Mouse (Mus musculus): ENCODE results near the gene Anapc2. TPM values are rescaled to one million over a fixed set of nuclear protein-coding genes. Genes with fewer than 3 reads are reported as not detected.
A peak's percentile ranks its signal among the peaks of the same experiment; 100 is the strongest.

Anapc2 gene
- total RNA-seq, 2 experiments from 2014 or later = 29.7 to 32.3 TPM

DNA sequence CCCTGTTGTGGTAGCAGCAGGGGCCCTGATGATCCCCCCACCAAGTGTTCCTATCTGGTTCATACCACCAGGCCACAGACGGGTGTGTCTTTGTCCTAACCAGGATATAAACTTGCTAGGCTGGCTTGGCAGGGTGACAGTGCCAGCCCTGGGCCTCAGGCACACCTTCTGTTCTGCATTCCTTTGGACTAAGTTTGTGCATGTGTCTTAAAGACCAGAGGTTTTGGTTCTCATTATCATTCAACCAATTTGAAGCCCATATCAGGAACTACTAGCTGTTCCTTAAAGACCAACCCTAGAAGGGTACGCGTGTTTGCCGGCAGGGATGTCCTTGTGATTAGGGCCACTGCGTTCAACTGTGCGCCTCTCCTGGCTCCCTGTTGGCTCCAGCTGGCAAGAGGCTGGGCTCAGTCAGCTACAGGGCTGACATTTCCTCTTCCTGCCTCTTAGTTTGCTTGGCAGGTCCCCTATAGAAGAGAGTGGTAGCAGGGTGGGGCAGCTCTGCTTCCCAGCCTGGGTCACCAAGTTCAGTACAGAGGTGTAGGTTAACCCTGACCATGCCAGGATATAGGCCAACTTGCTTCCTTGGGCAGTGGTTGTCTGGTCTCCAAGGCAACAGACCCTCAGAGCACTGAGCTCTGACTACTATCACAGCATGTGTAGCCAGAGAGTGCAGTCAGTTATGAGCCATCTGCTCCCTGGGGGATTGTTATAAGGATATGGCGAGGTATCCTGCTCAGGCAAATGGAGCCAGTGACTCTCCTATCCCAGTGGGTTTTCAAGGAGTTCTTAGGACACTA is 14.8 kb downstream of the Anapc2 start:
- Histone ChIP-seq H3K4me3 (no peak overlapping the region), H3K27ac (peak overlapping the region; percentile 12)
- no peak for TF ChIP-seq CTCF (IDR thresholded peaks at IDR 0.05)
- intact Hi-C loops (cut with DNase I) = no loop called here
- peak; percentile 60 for DNase-seq

DNA sequence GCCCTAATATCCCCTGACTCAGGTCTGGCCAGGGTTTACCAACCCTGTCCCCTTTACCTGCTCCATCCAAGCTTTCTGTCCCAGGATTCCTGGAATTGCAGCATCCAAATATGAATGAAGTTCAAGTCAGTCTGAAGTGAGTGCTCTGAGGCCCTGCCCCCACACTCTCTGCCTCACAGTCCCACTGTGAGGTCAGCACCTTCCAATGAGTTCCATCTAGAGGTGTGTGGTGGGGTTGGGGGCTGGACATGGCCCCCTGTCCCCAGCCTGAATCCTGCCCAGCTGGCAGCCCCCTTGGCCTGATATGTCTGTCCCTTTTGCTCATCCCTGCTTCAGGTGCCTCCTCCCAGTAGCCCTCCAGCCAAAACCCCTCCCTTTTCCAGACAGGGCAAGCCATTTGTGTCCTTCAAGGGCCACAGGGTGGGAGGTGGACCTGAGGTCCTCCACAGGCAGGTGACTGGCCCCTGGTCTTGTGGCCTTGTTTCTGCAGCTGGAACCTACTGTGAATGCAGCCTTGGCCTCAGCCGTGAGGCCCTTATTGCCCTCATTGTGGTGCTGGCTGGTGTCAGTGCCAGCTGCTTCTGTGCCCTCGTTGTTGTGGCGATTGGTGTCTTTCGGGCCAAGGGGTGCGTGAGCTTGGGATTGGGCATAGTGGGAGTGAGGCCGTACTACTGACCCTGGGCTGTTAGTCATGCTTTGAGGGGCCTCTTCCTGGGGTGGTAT is 15.8 kb downstream of the Anapc2 start, which contains the start of gene Tmem210:
TSS of gene Tmem210 (plus strand) at position 219 of the 723 bp plus-strand sequence.
- no peak for DNase-seq
- Histone ChIP-seq H3K4me3 (no peak within 1 kb of the TSS), H3K27ac (peak within 1 kb of the TSS; percentile 12)
- intact Hi-C loops (cut with DNase I) = no loop called here
- TF ChIP-seq CTCF (IDR thresholded peaks at IDR 0.05) = no peak

DNA sequence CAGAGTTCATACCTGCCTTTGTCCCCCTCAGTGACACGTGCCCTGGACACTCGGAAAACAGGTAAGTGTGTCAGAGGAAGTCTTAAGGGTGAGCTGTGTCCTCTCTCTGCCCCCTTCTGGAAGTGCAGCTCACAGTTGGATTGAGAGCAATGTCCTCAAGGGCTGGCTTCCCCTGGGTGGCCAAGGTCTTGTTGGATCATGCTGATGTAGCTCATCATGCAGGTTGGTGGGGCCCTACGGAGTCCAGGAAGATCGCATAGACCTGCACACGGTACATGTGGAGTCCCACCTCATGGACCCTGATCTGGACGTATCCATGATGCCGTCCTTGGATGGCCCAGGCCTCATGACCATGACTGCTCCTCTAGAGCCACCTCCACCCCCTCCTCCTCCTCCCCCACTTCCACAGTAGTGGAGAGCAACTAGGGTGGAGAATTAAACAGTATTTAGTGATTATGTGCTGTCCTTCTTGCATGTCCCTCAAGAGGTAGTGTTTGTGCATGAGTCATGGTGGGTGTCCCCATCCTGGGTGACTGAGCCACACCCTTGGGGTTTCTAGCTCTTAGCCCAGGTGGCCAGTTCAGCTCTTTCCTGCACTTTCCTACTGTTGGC is 16.6 kb downstream of the Anapc2 start:
- Histone ChIP-seq H3K27ac (no peak overlapping the region), H3K4me3 (no peak overlapping the region)
- intact Hi-C loops (cut with DNase I) = no loop called here
- no peak for TF ChIP-seq CTCF (IDR thresholded peaks at IDR 0.05)
- no peak for DNase-seq

DNA sequence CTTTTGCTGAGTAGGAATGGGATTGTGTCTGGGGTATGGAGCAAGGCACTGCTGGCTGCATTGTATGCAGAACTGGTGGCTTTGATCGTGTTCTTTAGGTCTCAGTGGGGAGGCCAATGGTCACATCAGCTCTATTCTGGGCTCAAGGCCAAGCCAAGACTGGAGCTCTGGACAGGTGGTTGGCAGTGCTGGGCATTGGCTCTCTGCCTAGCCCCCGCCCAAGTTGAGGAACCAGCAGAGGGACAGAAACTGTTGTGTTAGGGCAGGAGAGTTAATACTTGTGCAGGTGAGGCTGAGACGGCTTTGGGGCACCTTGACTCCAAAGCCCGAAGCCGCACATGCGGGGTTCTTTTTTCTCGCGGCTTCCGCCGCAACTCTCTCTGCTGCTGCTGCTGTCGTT is 17.4 kb downstream of the Anapc2 start, which contains the start of gene Lrrc26:
TSS of gene Lrrc26 (plus strand) at position 265 of the 400 bp plus-strand sequence.
- no peak for TF ChIP-seq CTCF (IDR thresholded peaks at IDR 0.05)
- Histone ChIP-seq H3K27ac (peak within 1 kb of the TSS; percentile 48; the same call in 1 of the 2 replicates), H3K4me3 (peak within 1 kb of the TSS; percentile 66)
- intact Hi-C loops (cut with DNase I) = loop anchor here (5.0 kb wide), 2 partner anchors 62 to 162 kb away; no protein-coding TSS in a partner anchor
- peak; percentile 70 for DNase-seq

DNA sequence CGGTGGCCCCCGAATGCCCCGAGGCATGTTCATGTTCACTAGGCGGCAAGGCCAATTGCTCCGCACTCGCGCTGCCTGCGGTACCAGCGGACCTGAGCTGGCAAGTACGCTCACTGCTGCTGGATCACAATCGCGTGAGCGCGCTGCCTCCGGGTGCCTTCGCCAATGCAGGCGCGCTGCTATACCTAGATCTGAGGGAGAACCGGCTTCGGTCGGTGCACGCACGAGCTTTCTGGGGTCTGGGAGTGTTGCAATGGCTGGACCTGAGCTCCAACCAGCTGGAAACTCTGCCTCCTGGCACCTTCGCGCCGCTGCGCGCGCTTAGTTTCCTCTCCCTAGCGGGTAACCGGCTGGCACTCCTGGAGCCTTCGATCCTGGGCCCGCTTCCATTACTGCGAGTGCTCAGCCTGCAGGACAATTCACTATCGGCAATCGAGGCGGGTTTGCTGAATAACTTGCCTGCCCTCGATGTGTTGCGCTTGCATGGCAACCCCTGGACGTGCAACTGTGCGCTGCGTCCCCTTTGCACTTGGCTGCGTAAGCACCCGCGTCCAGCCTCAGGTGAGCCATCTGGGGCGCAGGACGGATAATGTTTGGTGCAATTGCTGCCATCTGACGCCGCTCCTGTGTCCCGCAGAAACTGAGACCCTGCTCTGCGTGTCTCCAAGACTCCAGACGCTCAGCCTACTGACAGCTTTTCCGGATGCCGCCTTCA is 18.0 kb downstream of the Anapc2 start:
- peak overlapping the region; percentile 48; the same call in 1 of the 2 replicates for H3K27ac ChIP-seq
- intact Hi-C loops (cut with DNase I) = loop anchor here (5.0 kb wide), 2 partner anchors 63 to 163 kb away; no protein-coding TSS in a partner anchor
- peak; percentile 59 for DNase-seq
- H3K4me3 ChIP-seq = peak overlapping the region; percentile 66
- TF ChIP-seq CTCF (IDR thresholded peaks at IDR 0.05) = no peak

DNA sequence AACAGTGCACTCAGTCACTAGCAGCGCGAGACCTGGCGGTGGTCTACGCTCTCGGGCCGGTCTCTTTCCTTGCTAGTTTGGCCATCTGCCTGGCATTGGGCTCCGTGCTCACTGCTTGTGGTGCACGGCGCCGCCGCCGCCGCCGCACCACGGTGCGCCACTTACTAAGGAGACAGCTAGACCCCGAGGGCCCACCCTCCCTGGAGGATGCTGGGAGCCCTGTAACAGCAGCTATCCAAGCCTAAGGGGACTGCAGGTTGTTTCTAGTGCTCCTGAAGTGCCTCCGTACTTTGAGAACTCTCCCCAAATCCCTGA is 18.5 kb downstream of the Anapc2 start:
- H3K4me3 ChIP-seq = peak overlapping the region; percentile 66
- DNase-seq = no peak
- peak overlapping the region; percentile 48; the same call in 1 of the 2 replicates for H3K27ac ChIP-seq
- intact Hi-C loops (cut with DNase I) = loop anchor here (5.0 kb wide), 2 partner anchors 63 to 163 kb away; no protein-coding TSS in a partner anchor
- no peak for TF ChIP-seq CTCF (IDR thresholded peaks at IDR 0.05)

DNA sequence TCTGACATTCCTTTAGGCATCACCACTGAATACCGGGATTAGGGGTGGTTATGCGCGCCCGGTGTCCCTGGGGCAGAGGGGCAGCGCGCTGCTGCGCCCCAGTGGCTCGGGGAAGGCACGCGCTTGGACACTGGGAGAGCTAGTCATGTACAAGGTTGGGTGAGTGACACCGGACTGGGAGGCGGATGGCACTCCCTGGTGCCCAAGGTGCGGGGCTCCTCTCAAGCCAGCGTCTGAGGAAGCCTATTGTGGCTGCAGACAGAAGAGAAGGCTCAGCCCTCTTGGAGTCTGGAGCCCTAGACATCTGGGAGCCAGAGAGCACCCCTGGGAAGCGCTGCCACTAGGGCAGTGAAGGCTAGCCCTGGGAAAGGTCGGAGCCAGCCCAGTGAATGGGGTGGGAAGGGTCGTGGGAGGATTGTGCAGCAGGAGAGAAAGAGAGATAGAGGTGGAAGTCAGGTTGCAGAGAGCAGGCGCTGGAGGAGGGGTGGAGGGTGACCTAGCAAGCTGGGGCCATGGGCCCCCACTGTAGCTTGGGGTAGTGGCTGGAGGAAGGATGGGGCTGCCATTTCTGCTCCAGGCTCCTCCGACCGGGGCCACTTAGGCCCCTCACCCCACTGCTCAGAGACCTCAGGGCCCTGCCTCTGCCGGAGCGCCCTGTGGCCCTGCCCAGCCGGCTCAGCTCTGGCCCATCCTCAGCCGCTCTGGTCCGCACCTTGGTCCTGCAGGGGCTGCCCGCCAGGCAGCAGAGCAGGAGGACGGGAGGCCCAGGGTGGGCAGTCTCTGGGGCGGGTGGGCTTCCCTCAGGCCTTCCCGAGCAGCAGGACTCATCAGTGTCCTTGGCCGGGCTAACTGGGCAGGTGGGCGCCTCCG is 19.1 kb downstream of the Anapc2 start:
- no peak for DNase-seq
- peak; percentile 39 for TF ChIP-seq CTCF (IDR thresholded peaks at IDR 0.05)

DNA sequence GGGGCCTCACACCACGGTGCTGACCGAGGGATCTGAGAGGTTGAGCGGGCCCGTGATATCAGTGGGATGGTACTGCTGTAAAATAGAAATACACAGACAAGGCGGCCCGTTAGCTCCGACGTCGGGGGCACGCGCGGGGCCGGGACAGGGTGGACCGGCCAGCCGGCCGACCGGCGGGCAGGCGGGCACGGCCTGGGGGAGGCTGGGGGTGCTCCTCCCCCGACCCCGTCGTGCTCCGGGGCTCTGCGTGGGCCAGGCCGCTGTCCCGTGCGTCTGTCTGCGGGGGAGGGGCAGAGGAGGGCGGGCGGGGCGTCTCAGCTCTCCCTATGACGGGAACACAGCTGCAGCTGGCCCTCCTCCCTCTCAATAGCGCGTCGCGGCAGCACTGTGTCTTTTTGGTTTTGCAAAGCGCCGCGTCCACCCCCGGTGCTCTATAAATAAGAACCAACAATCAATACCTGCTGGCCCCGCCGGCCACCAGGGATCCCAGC is 19.8 kb downstream of the Anapc2 start:
- DNase-seq = peak; percentile 59
- intact Hi-C loops (cut with DNase I) = loop anchor here (2.0 to 5.0 kb wide), 3 partner anchors 65 to 165 kb away; no protein-coding TSS in a partner anchor
- no peak for TF ChIP-seq CTCF (IDR thresholded peaks at IDR 0.05)
- H3K4me3 ChIP-seq = peak overlapping the region; percentile 66
- H3K27ac ChIP-seq = peak overlapping the region; percentile 62

More for the DNA sequence above, 19.1 kb downstream of the Anapc2 start:
- peak overlapping the region; percentile 62; the same call in 1 of the 2 replicates for H3K27ac ChIP-seq
- intact Hi-C loops (cut with DNase I) = loop anchor here (2.0 to 5.0 kb wide), 3 partner anchors 64 to 164 kb away; no protein-coding TSS in a partner anchor
- peak overlapping the region; percentile 66 for H3K4me3 ChIP-seq

DNA sequence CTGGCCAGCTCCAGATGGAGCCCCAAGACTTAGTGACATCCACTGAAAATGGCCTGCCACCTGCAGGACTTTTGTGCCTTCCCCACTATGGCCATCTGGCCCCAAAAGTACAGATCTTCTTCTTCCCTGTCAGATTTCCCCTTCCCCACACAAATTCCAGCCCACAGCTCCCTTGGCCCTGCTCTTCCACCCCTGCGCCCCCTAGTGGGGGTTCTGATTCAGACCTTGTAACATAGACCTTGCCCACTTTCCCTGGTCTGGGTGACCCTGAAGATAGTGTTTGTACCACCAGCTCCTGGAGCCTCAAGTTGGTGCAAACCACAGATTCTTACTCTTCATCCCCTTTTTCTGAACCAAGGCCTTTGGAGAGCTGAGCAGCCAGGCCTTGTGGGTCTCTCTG is 20.6 kb downstream of the Anapc2 start:
- Histone ChIP-seq H3K4me3 (peak overlapping the region; percentile 66), H3K27ac (peak overlapping the region; percentile 62)
- peak; percentile 95 for TF ChIP-seq CTCF (IDR thresholded peaks at IDR 0.05)
- peak; percentile 85 for DNase-seq
- intact Hi-C loops (cut with DNase I) = loop anchor here (2.0 to 5.0 kb wide), 3 partner anchors 66 to 166 kb away; no protein-coding TSS in a partner anchor

DNA sequence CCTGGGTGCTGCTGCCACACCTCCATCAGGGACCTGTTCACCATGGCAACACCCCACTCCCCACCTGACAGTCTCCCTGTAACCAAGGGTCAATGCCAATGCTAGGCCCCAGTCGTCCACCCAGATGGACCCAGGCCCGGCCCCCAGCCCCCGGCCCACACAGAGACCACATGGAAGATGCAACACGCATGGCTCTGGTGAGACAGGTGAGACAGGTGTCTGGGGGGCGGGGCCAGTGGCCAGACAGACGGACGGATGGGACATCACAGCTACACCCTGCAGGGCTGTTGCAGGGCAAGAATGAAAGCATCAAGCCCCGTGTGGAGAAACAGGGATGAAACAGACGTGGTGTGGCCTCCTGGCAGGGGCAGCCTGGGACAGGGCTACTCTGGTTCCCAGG is 21.4 kb downstream of the Anapc2 start:
- no peak overlapping the region for H3K27ac ChIP-seq
- DNase-seq = no peak
- no peak overlapping the region for H3K4me3 ChIP-seq
- no peak for TF ChIP-seq CTCF (IDR thresholded peaks at IDR 0.05)
- intact Hi-C loops (cut with DNase I) = loop anchor here (2.0 to 5.0 kb wide), 3 partner anchors 66 to 166 kb away; no protein-coding TSS in a partner anchor

DNA sequence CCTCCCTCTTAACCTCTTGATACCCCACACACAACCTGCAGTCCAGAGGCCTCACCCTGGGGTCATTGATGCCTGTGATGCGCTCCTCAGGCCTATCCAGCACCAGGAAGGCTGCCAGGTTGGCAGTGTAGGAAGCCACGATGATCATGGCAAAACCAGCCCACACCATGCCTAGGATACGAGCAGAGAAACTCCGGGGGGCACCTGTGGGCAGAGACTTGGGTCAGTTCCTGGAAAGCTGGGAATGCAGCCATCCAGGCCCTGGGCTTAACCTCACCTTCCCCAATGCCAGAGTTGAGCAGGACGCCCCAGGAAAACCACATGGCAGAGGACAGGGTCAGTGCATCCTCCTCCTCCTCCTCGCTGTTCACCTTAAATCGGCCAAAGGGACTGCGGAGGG is 24.8 kb downstream of the Anapc2 start:
- TF ChIP-seq CTCF (IDR thresholded peaks at IDR 0.05) = no peak
- Histone ChIP-seq H3K4me3 (no peak overlapping the region), H3K27ac (no peak overlapping the region)
- intact Hi-C loops (cut with DNase I) = no loop called here
- DNase-seq = no peak

Data from gastrocnemius, adult 2 months (tissue).